Mouse (Mus musculus) forebrain, embryonic 15.5 days (tissue): Measurements from ENCODE around the gene Gm5483. TPM values are rescaled to one million over a fixed set of nuclear protein-coding genes. Genes with fewer than 3 reads are reported as not detected.
"Not testable (repeated sequence)": the region's sequence is repeated elsewhere in the genome, so short reads cannot be mapped to it uniquely, and the experiment has no call there.

ENCODE experiments used
- ATAC-seq: fragments of 200-750 bp; cut with Nextera tagmentation; replicated peaks from 2 replicates; pipeline ENCODE4 v1.8.0; 2017; ENCODE audit warnings: mild to moderate bottlenecking, moderate TSS enrichment, moderate library complexity
- H3K27ac ChIP-seq: fragments of 300-500 bp; sonication (generic); replicated peaks from 2 replicates; pipeline ENCODE4 v1.5.1; 2015; ENCODE audit warnings: mild to moderate bottlenecking, inconsistent platforms
- H3K27me3 ChIP-seq: fragments of 300-500 bp; sonication (generic); 2 replicates; pipeline ENCODE4 v1.6.1; 2015; ENCODE audit warnings: inconsistent platforms
- H3K36me3 ChIP-seq: fragments of 300-500 bp; sonication (generic); 2 replicates; pipeline ENCODE4 v1.6.1; 2015; ENCODE audit warnings: mild to moderate bottlenecking, inconsistent platforms
- H3K4me1 ChIP-seq: fragments of 300-500 bp; sonication (generic); 2 replicates; pipeline ENCODE4 v1.6.1; 2015; ENCODE audit warnings: inconsistent platforms
- H3K4me2 ChIP-seq: fragments of 300-500 bp; sonication (generic); replicated peaks from 2 replicates; pipeline ENCODE4 v1.6.1; 2015; ENCODE audit warnings: mild to moderate bottlenecking, inconsistent platforms
- H3K4me3 ChIP-seq: fragments of 300-500 bp; sonication (generic); 2 replicates; pipeline ENCODE4 v1.5.1; 2015; ENCODE audit warnings: mild to moderate bottlenecking, inconsistent platforms
- H3K9ac ChIP-seq: fragments of 300-500 bp; sonication (generic); replicated peaks from 2 replicates; pipeline ENCODE4 v1.6.1; 2015; ENCODE audit warnings: mild to moderate bottlenecking, inconsistent platforms
- H3K9me3 ChIP-seq: fragments of 300-500 bp; sonication (generic); 2 replicates; pipeline ENCODE4 v1.6.1; 2016; ENCODE audit warnings: inconsistent platforms
- WGBS: fragments of 180-500 bp; shearing (Covaris S2); methylation state at CpG from one replicate; pipeline ENCODE4 v1.1.7; 2015; ENCODE audit warnings: mixed read lengths; 5-methylcytosine and 5-hydroxymethylcytosine counted together
- polyA plus RNA-seq: library from polyadenylated mRNA; unstranded; fragments of >200 nt; fragmentation: Nextera tagmentation; extraction: Ambion mirVana; gene quantifications from 2 replicates; pipeline ENCODE4 v1.2.1, GENCODE M21; 2015

The Gm5483 gene
- polyA plus RNA-seq = 0.50 and 0.54 TPM in 2 replicates

DNA sequence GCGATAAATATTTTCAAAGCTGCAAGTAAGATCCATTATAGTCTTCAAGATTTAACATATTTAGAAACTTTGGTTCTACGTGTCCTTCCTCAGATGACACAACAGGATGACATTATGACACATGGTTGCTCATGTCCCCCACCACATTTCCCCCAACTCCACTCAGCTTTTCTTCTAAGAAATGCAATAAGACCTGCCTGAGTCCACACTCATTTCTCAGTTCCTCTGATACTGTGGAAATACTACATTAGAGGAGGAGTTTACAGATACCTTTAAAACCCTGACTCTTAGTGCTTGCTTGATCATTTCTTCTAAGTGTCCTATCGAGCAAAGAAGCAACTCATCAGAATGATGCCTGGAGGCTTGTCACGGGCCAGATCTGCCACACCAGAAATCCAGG, at the start of gene Gm5483:
TSS of gene Gm5483 (plus strand) at position 301 of the 400 bp plus-strand sequence.
- H3K9me3 ChIP-seq, H3K27me3 ChIP-seq, H3K4me3 ChIP-seq, H3K4me1 ChIP-seq, H3K4me2 ChIP-seq, H3K27ac ChIP-seq, H3K36me3 ChIP-seq, H3K9ac ChIP-seq, ATAC-seq: not testable (repeated sequence)
- WGBS = 83% methylated on average over 4 of the region's 4 CpGs

DNA sequence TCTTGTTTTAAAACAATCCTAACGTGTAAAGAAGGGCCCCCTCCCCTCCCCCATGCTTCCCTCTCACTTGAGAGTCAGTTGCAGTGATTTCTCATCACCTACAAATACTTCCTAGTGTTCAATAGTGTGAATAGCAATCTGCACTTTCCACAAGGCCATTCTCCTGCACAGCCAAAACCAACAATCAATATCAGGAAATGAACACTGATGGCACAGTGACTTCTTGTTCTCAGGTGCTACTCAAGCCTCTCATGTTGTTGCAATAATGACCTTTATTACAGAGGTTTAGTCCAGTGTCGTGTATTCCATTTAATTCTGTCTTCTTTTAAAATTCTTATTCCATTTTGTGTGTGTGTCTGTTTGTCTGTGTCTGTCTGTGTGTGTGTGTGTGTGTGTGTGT, 45.8 kb upstream of the Gm5483 start:
- H3K27me3 ChIP-seq = no peaks in the 10 kb centered on the region
- H3K9ac ChIP-seq = no peak overlapping the region
- no peaks in the 10 kb centered on the region for H3K9me3 ChIP-seq
- ATAC-seq = no peak
- no peak overlapping the region for H3K27ac ChIP-seq
- WGBS = 78% methylated on average over 2 of the region's 2 CpGs
- H3K4me1 ChIP-seq = no peaks in the 10 kb centered on the region
- H3K4me3 ChIP-seq = no peak overlapping the region
- H3K36me3 ChIP-seq = no peaks in the 10 kb centered on the region
- H3K4me2 ChIP-seq = no peak overlapping the region

DNA sequence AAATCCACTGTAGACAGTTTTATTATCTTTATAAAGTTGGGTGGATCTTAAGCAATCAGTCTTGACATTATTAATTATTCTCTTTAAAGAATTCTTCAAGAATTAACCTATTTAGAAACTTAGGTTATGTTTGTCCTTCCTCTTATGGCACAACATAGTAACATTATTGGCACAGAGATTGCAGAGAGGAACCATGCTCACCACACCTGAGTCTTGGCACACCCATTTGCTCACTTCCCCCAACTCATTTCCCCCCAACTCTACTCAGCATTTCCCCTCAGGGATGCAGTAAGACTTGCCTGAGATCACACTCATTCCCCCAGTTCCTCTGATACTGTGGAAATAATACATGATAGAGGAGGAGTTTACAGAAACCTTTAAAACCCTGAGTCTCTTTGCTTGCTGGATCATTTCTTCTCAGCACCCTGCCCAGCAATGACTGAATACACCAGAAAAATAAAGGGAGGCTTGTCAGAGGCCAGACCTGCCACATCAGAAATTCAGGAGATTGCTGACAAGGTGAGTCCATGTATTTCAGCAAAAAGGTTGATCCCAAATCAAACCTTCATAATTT, 27.5 kb upstream of the Gm5483 start, which contains the start of gene Stfa2l1:
TSS of gene Stfa2l1 (plus strand) at position 410 of the 574 bp plus-strand sequence.
- no peak for ATAC-seq
- H3K9ac ChIP-seq = no peak within 1 kb of the TSS
- H3K9me3 ChIP-seq = no peaks in the 10 kb centered on the region
- H3K4me1 ChIP-seq = no peaks in the 10 kb centered on the region
- H3K27me3 ChIP-seq = no peaks in the 10 kb centered on the region
- H3K27ac ChIP-seq = no peak within 1 kb of the TSS
- H3K4me2 ChIP-seq = no peak within 1 kb of the TSS
- no peak within 1 kb of the TSS for H3K4me3 ChIP-seq
- H3K36me3 ChIP-seq = no peaks in the 10 kb centered on the region

DNA sequence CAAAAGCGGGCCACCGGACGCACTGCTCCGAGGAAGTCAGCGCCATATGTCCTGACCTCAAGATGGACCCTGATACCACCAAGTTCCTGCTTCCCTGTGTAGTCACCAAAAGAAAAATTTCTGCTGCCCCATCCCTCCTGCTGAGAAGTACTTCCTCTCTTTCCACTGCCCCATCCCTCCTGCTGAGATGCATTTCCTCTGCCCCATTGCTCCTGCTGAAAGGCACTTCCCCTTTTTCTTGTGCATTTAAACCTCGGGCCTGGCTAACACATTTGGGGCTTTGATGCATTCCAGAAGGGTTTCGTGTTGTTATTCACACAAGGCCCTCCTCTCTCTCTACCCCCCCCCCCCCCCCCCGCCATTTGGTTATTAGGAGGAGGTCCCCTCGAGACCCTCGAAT, 16.2 kb upstream of the Gm5483 start:
- not testable (repeated sequence) for H3K4me1 ChIP-seq, H3K36me3 ChIP-seq, H3K27ac ChIP-seq, H3K9me3 ChIP-seq, H3K9ac ChIP-seq, H3K27me3 ChIP-seq, H3K4me3 ChIP-seq, ATAC-seq, H3K4me2 ChIP-seq
- 84% methylated on average over 9 of the region's 10 CpGs for WGBS

DNA sequence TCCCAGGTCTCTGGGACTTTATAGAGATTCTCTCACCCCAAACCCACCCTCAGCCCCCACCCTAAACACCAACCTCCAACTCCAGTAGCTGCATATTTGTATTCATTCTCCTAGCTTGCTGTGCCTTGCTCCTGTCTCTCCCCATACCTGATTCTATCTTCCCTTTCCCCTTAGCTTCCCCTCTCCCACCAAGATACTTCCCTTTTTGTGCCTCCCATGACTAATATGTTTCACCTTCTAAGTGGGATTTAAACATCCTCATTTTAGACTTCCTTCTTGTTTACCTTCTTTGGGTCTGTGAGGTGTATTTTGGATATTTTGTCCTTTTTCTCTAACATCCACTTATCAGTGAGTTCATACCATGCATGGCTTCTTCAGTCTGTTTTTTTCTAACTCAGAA, 7.9 kb upstream of the Gm5483 start:
- H3K9me3 ChIP-seq = no peaks in the 10 kb centered on the region
- H3K36me3 ChIP-seq = no peaks in the 10 kb centered on the region
- H3K27me3 ChIP-seq = no peaks in the 10 kb centered on the region
- H3K4me3 ChIP-seq = no peak overlapping the region
- H3K9ac ChIP-seq = no peak overlapping the region
- H3K4me1 ChIP-seq = no peaks in the 10 kb centered on the region
- ATAC-seq = no peak
- no peak overlapping the region for H3K27ac ChIP-seq
- H3K4me2 ChIP-seq = no peak overlapping the region

DNA sequence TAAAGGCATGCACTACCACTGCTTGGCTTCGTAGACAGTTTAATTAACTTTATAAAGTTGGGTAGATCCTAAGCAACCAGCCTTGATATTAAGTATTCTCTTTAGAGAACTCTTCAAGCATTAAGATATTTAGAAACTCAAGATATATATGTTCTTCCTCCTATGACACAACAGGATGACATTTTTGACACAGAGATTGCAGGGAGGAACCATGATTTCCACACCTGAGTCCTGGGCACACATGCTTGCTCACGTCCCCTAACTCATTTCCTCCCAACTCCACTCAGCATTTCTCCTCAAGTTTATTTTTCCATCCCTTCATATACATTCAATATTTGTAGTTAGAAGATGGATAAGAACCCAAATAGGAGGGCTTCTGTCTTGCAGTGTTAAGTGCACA, 4.1 kb upstream of the Gm5483 start:
- no peak overlapping the region for H3K4me2 ChIP-seq
- no peak overlapping the region for H3K27ac ChIP-seq
- no peak overlapping the region for H3K9ac ChIP-seq
- no peaks in the 10 kb centered on the region for H3K4me1 ChIP-seq
- 87% methylated on average over 2 of the region's 2 CpGs for WGBS
- no peaks in the 10 kb centered on the region for H3K36me3 ChIP-seq
- H3K4me3 ChIP-seq = no peak overlapping the region
- no peaks in the 10 kb centered on the region for H3K27me3 ChIP-seq
- no peaks in the 10 kb centered on the region for H3K9me3 ChIP-seq
- ATAC-seq = no peak

DNA sequence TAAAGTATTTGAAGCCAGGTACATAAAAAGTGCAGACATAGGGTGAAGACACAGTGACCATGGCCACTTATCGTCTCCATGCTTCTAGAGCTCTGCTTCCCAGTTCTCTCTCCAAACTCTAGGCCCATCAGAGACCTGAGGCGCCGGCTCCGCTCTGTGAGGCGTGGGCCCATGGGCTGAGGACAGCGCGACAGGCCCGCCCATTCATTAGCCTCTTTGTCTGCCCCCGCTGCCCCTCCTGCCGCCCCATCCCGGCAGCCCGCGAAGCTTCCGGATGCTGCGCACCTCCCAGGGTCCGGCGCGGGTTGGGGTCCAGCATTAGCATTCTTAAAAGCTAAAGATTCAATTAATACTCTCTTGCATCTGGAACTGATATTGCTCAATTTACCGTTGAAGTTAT, 15.2 kb downstream of the Gm5483 start:
- Histone ChIP-seq H3K27ac (no peak overlapping the region), H3K9ac (no peak overlapping the region), H3K4me2 (peak overlapping the region; percentile 11; the same call in 1 of the 2 replicates), H3K27me3 (no peaks in the 10 kb centered on the region), H3K4me3 (no peak overlapping the region), H3K9me3 (no peaks in the 10 kb centered on the region), H3K36me3 (no peaks in the 10 kb centered on the region), H3K4me1 (no peaks in the 10 kb centered on the region)
- ATAC-seq = no peak
- WGBS = 44% methylated on average over 19 of the region's 19 CpGs

DNA sequence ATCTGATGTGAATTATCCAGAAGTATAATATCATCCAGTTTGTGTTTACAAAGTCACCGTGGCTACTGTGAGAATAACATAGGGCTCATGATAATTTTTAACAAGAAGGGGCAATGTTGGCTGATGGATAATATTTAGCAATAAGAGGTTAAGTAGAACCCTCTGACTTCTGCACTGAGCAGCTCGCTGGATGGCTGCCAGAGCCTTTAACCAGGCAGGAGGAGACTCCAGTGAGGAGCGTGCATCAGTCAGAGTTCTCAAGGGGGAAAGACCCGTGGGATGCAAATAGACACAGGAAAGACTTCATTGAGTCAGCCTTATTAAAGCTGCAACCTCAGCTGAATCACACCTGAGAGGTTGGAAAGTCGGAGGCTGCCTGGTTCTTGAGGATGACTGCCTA, 19.8 kb downstream of the Gm5483 start:
- Histone ChIP-seq H3K27ac (no peak overlapping the region), H3K9me3 (no peaks in the 10 kb centered on the region), H3K4me2 (no peak overlapping the region), H3K9ac (no peak overlapping the region), H3K36me3 (no peaks in the 10 kb centered on the region), H3K4me3 (no peak overlapping the region), H3K4me1 (no peaks in the 10 kb centered on the region), H3K27me3 (no peaks in the 10 kb centered on the region)
- ATAC-seq = no peak
- WGBS = 78% methylated on average over 5 of the region's 5 CpGs

DNA sequence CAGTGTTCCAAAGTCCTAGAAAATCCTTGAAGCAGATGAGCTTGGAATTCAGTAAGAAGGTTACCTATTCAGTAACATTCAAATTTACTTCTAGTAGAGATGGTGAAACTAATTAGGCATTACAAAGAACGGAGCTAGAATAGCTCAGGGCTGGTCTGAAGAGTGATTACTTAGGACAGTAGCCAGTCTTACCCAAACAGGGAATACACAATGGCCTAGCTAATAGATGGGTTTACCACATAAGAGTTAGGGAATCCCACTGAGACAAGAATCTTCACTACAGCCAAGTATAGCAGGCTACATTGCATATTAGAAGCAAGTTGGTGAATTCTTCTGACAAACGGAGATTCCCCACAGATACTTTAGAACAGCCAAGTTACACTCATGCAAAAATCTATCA, 21.7 kb downstream of the Gm5483 start:
- H3K4me1 ChIP-seq, H3K4me3 ChIP-seq, H3K9me3 ChIP-seq, H3K27ac ChIP-seq, H3K9ac ChIP-seq, H3K36me3 ChIP-seq, ATAC-seq, H3K4me2 ChIP-seq, H3K27me3 ChIP-seq: not testable (repeated sequence)
- 36% methylated on average over 2 of the region's 2 CpGs for WGBS

DNA sequence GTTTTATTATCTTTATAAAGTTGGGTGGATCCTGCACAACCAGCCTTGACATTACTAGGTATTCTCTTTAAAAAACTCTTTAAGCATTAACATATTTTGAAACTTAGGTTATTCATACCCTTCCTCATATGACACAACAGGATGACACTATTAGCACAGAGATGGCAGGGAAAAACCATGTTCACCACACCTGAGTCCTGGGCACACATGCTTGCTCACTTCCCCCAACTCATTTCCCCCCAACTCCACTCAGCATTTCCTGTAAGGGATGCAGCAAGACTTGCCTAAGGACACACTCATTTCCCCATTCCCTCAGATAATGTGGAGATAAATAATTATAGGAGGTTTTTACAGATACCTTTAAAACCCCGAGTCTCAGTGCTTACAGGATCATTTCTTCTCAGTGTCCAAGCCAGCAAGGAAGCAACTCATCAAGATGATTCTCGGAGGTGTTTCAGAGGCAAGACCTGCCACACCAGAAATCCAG, 26.0 kb downstream of the Gm5483 start, which contains the start of gene Gm5416:
TSS of gene Gm5416 (plus strand) at position 437 of the 487 bp plus-strand sequence.
- WGBS = 87% methylated on average over 2 of the region's 2 CpGs
- no peaks in the 10 kb centered on the region for H3K36me3 ChIP-seq
- no peak within 1 kb of the TSS for H3K27ac ChIP-seq
- H3K4me3 ChIP-seq = no peak within 1 kb of the TSS
- H3K9me3 ChIP-seq = no peaks in the 10 kb centered on the region
- no peak within 1 kb of the TSS for H3K9ac ChIP-seq
- no peaks in the 10 kb centered on the region for H3K27me3 ChIP-seq
- no peak for ATAC-seq
- H3K4me2 ChIP-seq = no peak within 1 kb of the TSS
- no peaks in the 10 kb centered on the region for H3K4me1 ChIP-seq

DNA sequence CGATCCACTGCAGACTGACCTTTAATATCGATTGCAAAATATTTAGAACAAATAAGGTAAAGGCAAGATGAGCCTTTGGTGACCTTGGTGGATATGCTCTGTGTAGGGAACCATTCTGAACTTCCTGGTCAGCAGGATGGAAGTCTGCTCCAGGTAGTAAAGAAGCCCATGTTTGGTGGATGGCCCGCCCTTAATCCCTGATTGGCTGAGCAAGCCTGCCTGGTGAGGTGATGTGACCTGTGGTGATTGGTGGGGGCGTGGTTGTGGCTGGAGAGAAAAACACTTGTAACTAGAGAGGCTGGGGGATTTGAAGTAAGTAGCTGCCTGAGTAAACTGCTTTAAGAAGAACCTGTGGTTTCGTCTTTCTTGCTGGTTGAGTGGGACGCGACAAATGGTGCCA, 37.2 kb downstream of the Gm5483 start, which contains the start of gene 2010005H15Rik:
TSS of gene 2010005H15Rik (plus strand) at position 301 of the 400 bp plus-strand sequence.
- not testable (repeated sequence) for H3K27ac ChIP-seq

More for the DNA sequence above, 37.2 kb downstream of the Gm5483 start, which contains the start of gene 2010005H15Rik:
- H3K4me3 ChIP-seq, H3K27me3 ChIP-seq, H3K4me2 ChIP-seq, H3K9ac ChIP-seq, ATAC-seq, H3K9me3 ChIP-seq, H3K36me3 ChIP-seq, H3K4me1 ChIP-seq: not testable (repeated sequence)
- 94% methylated on average over 7 of the region's 7 CpGs for WGBS
